Mouse (Mus musculus) liver, postnatal 0 days (tissue): ENCODE data around the gene Cuedc1.

ENCODE experiments used
- CTCF ChIP-seq: sonication (generic); IDR thresholded peaks from 2 replicates; pipeline ENCODE4 v1.5.1; 2016; ENCODE audit warnings: antibody characterized with exemption, low read depth
- EP300 ChIP-seq: IDR thresholded peaks from 2 replicates; pipeline ENCODE4 v1.6.1; 2016; ENCODE audit warnings: antibody characterized with exemption, low read depth, mild to moderate bottlenecking

DNA sequence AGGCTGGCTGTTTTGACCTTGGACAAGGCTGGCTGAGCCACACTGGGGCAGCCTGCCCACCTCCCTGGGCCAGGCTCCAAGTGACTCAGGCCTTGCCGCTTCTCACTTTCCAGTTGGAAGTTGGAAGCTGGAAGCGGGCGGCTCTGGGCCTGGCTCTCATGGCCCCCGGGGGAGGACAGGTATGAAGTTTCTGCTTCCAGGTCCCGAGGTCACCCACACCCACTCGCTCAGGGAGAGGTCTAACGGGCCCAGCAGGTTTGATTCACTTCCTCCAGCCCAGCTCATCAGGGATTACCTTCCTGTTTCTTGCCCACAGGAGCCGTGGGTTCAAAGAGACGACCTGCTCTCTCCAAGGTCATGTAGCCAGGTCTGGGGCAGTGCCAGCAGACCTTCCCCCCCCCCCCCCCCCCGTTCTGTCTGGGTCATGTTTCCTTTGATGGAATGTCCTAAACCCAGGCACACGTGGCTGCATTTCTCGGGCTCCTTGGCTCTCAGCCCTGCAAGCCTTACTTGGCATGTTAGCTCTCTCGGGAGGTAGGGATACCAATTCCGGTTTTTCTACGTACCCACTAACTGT lies 67.0 kb downstream of the Cuedc1 start:
- TF ChIP-seq CTCF (no peak), EP300 (no peak)
